Mouse (Mus musculus) lung, embryonic 14.5 days (tissue): Measurements from ENCODE around the gene Mb21d2. TPM values are rescaled to one million over a fixed set of nuclear protein-coding genes. Genes with fewer than 3 reads are reported as not detected.

ENCODE experiments used
- ATAC-seq: fragments of 200-750 bp; cut with Nextera tagmentation; 2 replicates; pipeline ENCODE4 v1.8.0; 2017; ENCODE audit warnings: mild to moderate bottlenecking, moderate TSS enrichment, moderate library complexity; ENCODE audit not compliant: insufficient read depth
- DNase-seq: peaks from one replicate; pipeline ENCODE4 v3.0.0-alpha.2; 2015
- H3K27ac ChIP-seq: fragments of 300-500 bp; sonication (generic); 2 replicates; pipeline ENCODE4 v1.5.1; 2014; ENCODE audit warnings: low read depth, mild to moderate bottlenecking, moderate library complexity
- H3K27me3 ChIP-seq: fragments of 300-500 bp; sonication (generic); 2 replicates; pipeline ENCODE4 v1.6.1; 2014; ENCODE audit warnings: low read length, control low read depth; ENCODE audit not compliant: insufficient read depth
- H3K36me3 ChIP-seq: fragments of 300-500 bp; sonication (generic); 2 replicates; pipeline ENCODE4 v1.6.1; 2014; ENCODE audit warnings: control low read depth; ENCODE audit not compliant: insufficient read depth
- H3K4me1 ChIP-seq: fragments of 300-500 bp; sonication (generic); 2 replicates; pipeline ENCODE4 v1.6.1; 2014; ENCODE audit warnings: antibody characterized with exemption, control low read depth; ENCODE audit not compliant: insufficient read depth
- H3K4me2 ChIP-seq: fragments of 300-500 bp; sonication (generic); 2 replicates; pipeline ENCODE4 v1.6.1; 2014; ENCODE audit warnings: mild to moderate bottlenecking
- H3K4me3 ChIP-seq: fragments of 300-500 bp; sonication (generic); 2 replicates; pipeline ENCODE4 v1.5.1; 2014; ENCODE audit warnings: low read depth, low read length
- H3K9ac ChIP-seq: fragments of 300-500 bp; sonication (generic); 2 replicates; pipeline ENCODE4 v1.6.1; 2014
- H3K9me3 ChIP-seq: fragments of 300-500 bp; sonication (generic); 2 replicates; pipeline ENCODE4 v1.6.1; 2016; ENCODE audit warnings: low read depth, low read length, control low read depth
- CTCF ChIP-seq: IDR thresholded peaks from 2 replicates; pipeline ENCODE4 v1.5.1; 2016; ENCODE audit warnings: antibody characterized with exemption, low read depth
- WGBS: fragments of 180-500 bp; shearing (Covaris S2); extraction: QIAGEN DNeasy Blood & Tissue Kit; methylation state at CpG from one replicate; pipeline ENCODE4 v1.1.7; 2014; 5-methylcytosine and 5-hydroxymethylcytosine counted together
- polyA plus RNA-seq: library from polyadenylated mRNA; unstranded; fragments of >200 nt; fragmentation: Nextera tagmentation; extraction: Ambion mirVana; gene quantifications from 2 replicates; pipeline ENCODE4 v1.2.1, GENCODE M21; 2014

Gene Mb21d2
- polyA plus RNA-seq, 1 experiment from 2014 or later: 7.3 TPM

GRCm38 (mm10) chr16:28862093-28862492 is 67.4 kb downstream of the Mb21d2 start:
- Histone ChIP-seq H3K4me2 (peak overlapping the region; percentile 27; the same call in 1 of the 2 replicates), H3K4me1 (peaks cover 13% of the 10 kb centered on the region), H3K36me3 (no peaks in the 10 kb centered on the region), H3K9ac (no peak overlapping the region), H3K4me3 (no peak overlapping the region), H3K9me3 (no peaks in the 10 kb centered on the region), H3K27ac (no peak overlapping the region), H3K27me3 (no peaks in the 10 kb centered on the region)
- 6% methylated on average over 7 of the region's 7 CpGs for WGBS
- DNase-seq (peak; percentile 48), ATAC-seq (0 out of 2 replicates have a peak, but pooled peaks have one; percentile 23)
- no peak for TF ChIP-seq CTCF

GRCm38 (mm10) chr16:28859678-28860077 is 69.8 kb downstream of the Mb21d2 start:
- Histone ChIP-seq H3K4me2 (no peak overlapping the region), H3K36me3 (no peaks in the 10 kb centered on the region), H3K9me3 (no peaks in the 10 kb centered on the region), H3K9ac (no peak overlapping the region), H3K4me3 (no peak overlapping the region), H3K27me3 (no peaks in the 10 kb centered on the region), H3K4me1 (peaks cover 13% of the 10 kb centered on the region), H3K27ac (no peak overlapping the region)
- ATAC-seq (no peak), DNase-seq (peak; percentile 34)
- WGBS: 33% methylated on average over 7 of the region's 7 CpGs
- no peak for TF ChIP-seq CTCF

GRCm38 (mm10) chr16:28859009-28859288 is 70.5 kb downstream of the Mb21d2 start:
- TF ChIP-seq CTCF: no peak
- Histone ChIP-seq H3K27ac (no peak overlapping the region), H3K27me3 (no peaks in the 10 kb centered on the region), H3K9me3 (no peaks in the 10 kb centered on the region), H3K36me3 (no peaks in the 10 kb centered on the region), H3K4me1 (peaks cover 13% of the 10 kb centered on the region), H3K4me2 (no peak overlapping the region), H3K4me3 (no peak overlapping the region), H3K9ac (no peak overlapping the region)
- WGBS: 51% methylated on average over 7 of the region's 7 CpGs
- DNase-seq (no peak), ATAC-seq (no peak; the same call in 1 of the 2 replicates)

- Histone ChIP-seq H3K27me3 (no peaks in the 10 kb centered on the region), H3K9me3 (no peaks in the 10 kb centered on the region), H3K4me3 (no peak overlapping the region), H3K36me3 (no peaks in the 10 kb centered on the region), H3K27ac (no peak overlapping the region; the same call in 1 of the 2 replicates), H3K9ac (no peak overlapping the region), H3K4me1 (peaks cover 13% of the 10 kb centered on the region), H3K4me2 (no peak overlapping the region)
- WGBS: 52% methylated on average over 18 of the region's 18 CpGs
- DNase-seq (peak; percentile 42), ATAC-seq (peak; percentile 41)
- no peak for TF ChIP-seq CTCF
Measured at GRCm38 (mm10) chr16:28858210-28859008, 71.1 kb downstream of the Mb21d2 start.

- Histone ChIP-seq H3K9me3 (no peaks in the 10 kb centered on the region; the same call in 1 of the 2 replicates), H3K4me2 (peak overlapping the region; percentile 47), H3K4me1 (peaks cover 13% of the 10 kb centered on the region; the same call in 1 of the 2 replicates), H3K36me3 (no peaks in the 10 kb centered on the region), H3K4me3 (no peak overlapping the region), H3K27ac (no peak overlapping the region; the same call in 1 of the 2 replicates), H3K27me3 (no peaks in the 10 kb centered on the region), H3K9ac (no peak overlapping the region)
- peak; percentile 80 for DNase-seq
- TF ChIP-seq CTCF: no peak
- peak; percentile 80; the same call in 1 of the 2 replicates for ATAC-seq
- WGBS: 36% methylated on average over 11 of the region's 11 CpGs
Measured at GRCm38 (mm10) chr16:28851409-28851821, 78.1 kb downstream of the Mb21d2 start.

- no peak overlapping the region for H3K27ac ChIP-seq
- ATAC-seq: peak; percentile 57; the same call in 1 of the 2 replicates
- no peaks in the 10 kb centered on the region for H3K27me3 ChIP-seq
- 36% methylated on average over 14 of the region's 14 CpGs for WGBS
- no peaks in the 10 kb centered on the region for H3K36me3 ChIP-seq
- H3K9me3 ChIP-seq: no peaks in the 10 kb centered on the region; the same call in 1 of the 2 replicates
- no peak for TF ChIP-seq CTCF
- no peak overlapping the region for H3K9ac ChIP-seq
- DNase-seq: peak; percentile 82
- no peak overlapping the region for H3K4me3 ChIP-seq
- H3K4me2 ChIP-seq: peak overlapping the region; percentile 47
- H3K4me1 ChIP-seq: peaks cover 13% of the 10 kb centered on the region; the same call in 1 of the 2 replicates
Measured at GRCm38 (mm10) chr16:28850881-28851280, 78.6 kb downstream of the Mb21d2 start.

GRCm38 (mm10) chr16:28846123-28846522 is 83.3 kb downstream of the Mb21d2 start:
- Histone ChIP-seq H3K36me3 (no peaks in the 10 kb centered on the region), H3K9ac (no peak overlapping the region), H3K9me3 (no peaks in the 10 kb centered on the region; the same call in 1 of the 2 replicates), H3K4me2 (no peak overlapping the region), H3K27ac (no peak overlapping the region), H3K27me3 (no peaks in the 10 kb centered on the region), H3K4me1 (peaks cover 4% of the 10 kb centered on the region; the same call in 1 of the 2 replicates), H3K4me3 (no peak overlapping the region)
- ATAC-seq (no peak), DNase-seq (no peak)
- 80% methylated on average over 11 of the region's 11 CpGs for WGBS
- no peak for TF ChIP-seq CTCF
